8 mouse cellular contexts compared by ENCODE assay signal in genomic region chr19:46869526-46869925, GRCm38 (mm10).
A peak's percentile ranks its signal among the peaks of the same experiment; 100 is the strongest.
DNase-seq lines count a peak whose midpoint lies in the region; ATAC-seq and TF ChIP-seq lines count a peak whose summit lies in the region.

No protein-coding gene starts in this region.

- ATAC-seq in megakaryocyte progenitor cell, adult 5-6 weeks (replicated peaks; ENCODE audit: poor library complexity) = peak; percentile 90

- no peak overlapping the region for H3K4me3 ChIP-seq in gastrocnemius, adult 2 months

- DNase-seq in ZHBTc4 (ENCODE audit: low read depth, low spot score) = peak; percentile 84
- DNase-seq in cerebellum, postnatal 36 days = peak; percentile 86 to 91
- DNase-seq in gastrocnemius, adult 2 months = peak; percentile 83
- DNase-seq in hindlimb bud, embryonic 11.5 days (ENCODE audit: extremely low spot score, low read depth, low spot score) = peak; percentile 62
- peak; percentile 54 to 79 for DNase-seq in left cerebral cortex, adult 8-10 months (ENCODE audit: low spot score in 2 of 2)
- peak; percentile 78 for DNase-seq in right cerebral cortex, postnatal 25 days
- DNase-seq in urinary bladder, postnatal 25 days (ENCODE audit: low spot score) = peak; percentile 74

- intact Hi-C loops in gastrocnemius, adult 2 months (cut with DNase I) = loop anchor here (1.0 to 10.0 kb wide), 2 partner anchors 109 to 285 kb away; no protein-coding TSS in a partner anchor

- peak; percentile 90 for TF ChIP-seq CTCF in gastrocnemius, adult 2 months (IDR thresholded peaks at IDR 0.05)

- no peak overlapping the region for H3K27ac ChIP-seq in gastrocnemius, adult 2 months
